Mouse (Mus musculus) neural tube, embryonic 15.5 days (tissue): ENCODE data around the gene Serf1. TPM values are rescaled to one million over a fixed set of nuclear protein-coding genes. Genes with fewer than 3 reads are reported as not detected.
A peak's percentile ranks its signal among the peaks of the same experiment; 100 is the strongest.

Experiments
- ATAC-seq: fragments of 200-750 bp; cut with Nextera tagmentation; 2 replicates; pipeline ENCODE4 v1.8.0; 2017; ENCODE audit warnings: mild to moderate bottlenecking, moderate TSS enrichment, moderate library complexity; ENCODE audit not compliant: low FRiP score
- H3K27ac ChIP-seq: fragments of 300-500 bp; sonication (generic); replicated peaks from 2 replicates; pipeline ENCODE4 v1.5.1; 2015; ENCODE audit warnings: mild to moderate bottlenecking, inconsistent platforms
- H3K27me3 ChIP-seq: fragments of 300-500 bp; sonication (generic); replicated peaks from 2 replicates; pipeline ENCODE4 v1.6.1; 2015; ENCODE audit warnings: inconsistent platforms
- H3K36me3 ChIP-seq: fragments of 300-500 bp; sonication (generic); 2 replicates; pipeline ENCODE4 v1.6.1; 2015; ENCODE audit warnings: inconsistent platforms
- H3K4me1 ChIP-seq: fragments of 300-500 bp; sonication (generic); 2 replicates; pipeline ENCODE4 v1.6.1; 2015; ENCODE audit warnings: inconsistent platforms
- H3K4me2 ChIP-seq: fragments of 300-500 bp; sonication (generic); 2 replicates; pipeline ENCODE4 v1.6.1; 2015; ENCODE audit warnings: inconsistent platforms, mild to moderate bottlenecking, moderate library complexity
- H3K4me3 ChIP-seq: fragments of 300-500 bp; sonication (generic); replicated peaks from 2 replicates; pipeline ENCODE4 v1.5.1; 2015; ENCODE audit warnings: mild to moderate bottlenecking, inconsistent platforms
- H3K9ac ChIP-seq: fragments of 300-500 bp; sonication (generic); replicated peaks from 2 replicates; pipeline ENCODE4 v1.6.1; 2015; ENCODE audit warnings: mild to moderate bottlenecking, inconsistent platforms
- H3K9me3 ChIP-seq: fragments of 300-500 bp; sonication (generic); replicated peaks from 2 replicates; pipeline ENCODE4 v1.6.1; 2016; ENCODE audit warnings: inconsistent platforms
- WGBS: fragments of 180-500 bp; shearing (Covaris S2); methylation state at CpG from one replicate; pipeline ENCODE4 v1.1.7; 2015; ENCODE audit warnings: mixed read lengths; 5-methylcytosine and 5-hydroxymethylcytosine counted together
- polyA plus RNA-seq: library from polyadenylated mRNA; unstranded; fragments of >200 nt; fragmentation: Nextera tagmentation; extraction: Ambion mirVana; gene quantifications from 2 replicates; pipeline ENCODE4 v1.2.1, GENCODE M21; 2015

Serf1 gene
- polyA plus RNA-seq, result 332 and 439 TPM in 2 replicates

DNA sequence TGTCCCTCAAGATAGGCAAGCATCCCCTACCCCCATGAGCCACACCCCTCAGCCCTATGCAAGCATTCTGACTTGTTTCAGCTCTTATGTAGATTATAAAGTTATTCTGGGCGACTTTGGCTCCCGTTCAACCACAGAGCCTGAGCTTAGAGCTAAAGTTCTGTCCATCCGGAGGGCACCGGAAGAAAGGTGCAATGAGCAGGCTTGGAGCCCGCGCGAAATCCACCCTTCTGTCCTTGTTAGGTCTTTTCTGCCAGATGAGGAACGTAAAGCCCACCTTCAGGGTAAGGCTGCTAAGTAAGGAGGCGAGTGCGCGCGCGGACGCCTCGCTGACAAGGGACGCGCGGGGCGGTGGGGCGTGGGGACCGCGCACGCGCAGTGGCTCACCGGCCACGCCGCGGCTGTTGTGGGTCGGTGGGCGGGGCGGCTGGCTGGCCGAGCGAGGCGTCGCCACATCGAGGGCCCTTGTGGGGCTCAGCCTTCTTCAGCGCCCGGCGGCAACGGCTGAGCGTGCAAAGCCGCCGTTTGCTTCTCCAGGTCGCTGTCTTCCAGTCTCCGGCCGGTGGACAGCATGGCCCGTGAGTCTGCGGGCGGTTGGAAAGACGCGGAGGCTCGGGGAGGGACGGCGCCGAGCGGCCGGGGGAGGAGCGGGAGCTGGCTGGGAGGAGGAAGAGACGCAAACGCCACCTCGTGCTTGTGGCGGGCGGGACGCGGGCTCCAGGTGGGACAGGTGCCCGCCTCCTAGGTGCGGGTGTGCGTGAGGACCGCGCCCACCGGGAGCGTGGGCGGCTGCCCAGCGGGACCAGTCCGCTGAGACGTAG, at the start of gene Serf1:
Gene Serf1 (plus strand): TSS at position 361 of the 821 bp plus-strand sequence.
- H3K27ac ChIP-seq, result peak within 1 kb of the TSS; percentile 81
- H3K4me1 ChIP-seq, result peaks cover 26% of the 10 kb centered on the region
- H3K27me3 ChIP-seq, result no peaks in the 10 kb centered on the region
- WGBS, result 1% methylated on average over 71 of the region's 76 CpGs
- H3K36me3 ChIP-seq, result 0 out of 2 replicates have a peak, but pooled peaks cover 2% of the 10 kb centered on the region
- H3K4me2 ChIP-seq, result peak within 1 kb of the TSS; percentile 83
- H3K9ac ChIP-seq, result peak within 1 kb of the TSS; percentile 72
- H3K4me3 ChIP-seq, result peak within 1 kb of the TSS; percentile 84
- peak; percentile 81 for ATAC-seq
- H3K9me3 ChIP-seq, result no peaks in the 10 kb centered on the region

DNA sequence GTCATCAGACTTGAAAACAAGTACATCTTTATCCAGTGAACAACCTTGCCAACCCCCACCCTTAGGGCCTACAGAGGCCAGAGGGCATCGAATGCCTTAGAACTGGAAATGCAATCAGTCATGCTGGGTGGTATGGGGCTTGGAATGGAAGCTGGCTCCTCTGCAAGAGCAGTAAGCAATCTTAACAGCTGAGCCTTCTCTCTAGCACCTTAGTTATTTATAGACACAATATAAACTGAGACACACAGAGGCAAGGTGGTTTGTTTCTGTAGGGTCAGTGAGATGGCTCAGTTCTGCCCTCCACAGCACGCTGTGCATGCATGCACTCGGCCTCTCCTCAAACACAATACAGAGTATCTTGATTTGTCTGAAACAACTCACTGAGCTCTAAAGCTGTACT, 43.9 kb upstream of the Serf1 start:
- ATAC-seq, result no peak
- Histone ChIP-seq H3K27me3 (no peaks in the 10 kb centered on the region), H3K36me3 (peaks cover 71% of the 10 kb centered on the region), H3K9ac (no peak overlapping the region), H3K4me2 (no peak overlapping the region), H3K9me3 (no peaks in the 10 kb centered on the region), H3K4me1 (no peaks in the 10 kb centered on the region), H3K27ac (no peak overlapping the region), H3K4me3 (no peak overlapping the region)
- 98% methylated on average over 3 of the region's 3 CpGs for WGBS

DNA sequence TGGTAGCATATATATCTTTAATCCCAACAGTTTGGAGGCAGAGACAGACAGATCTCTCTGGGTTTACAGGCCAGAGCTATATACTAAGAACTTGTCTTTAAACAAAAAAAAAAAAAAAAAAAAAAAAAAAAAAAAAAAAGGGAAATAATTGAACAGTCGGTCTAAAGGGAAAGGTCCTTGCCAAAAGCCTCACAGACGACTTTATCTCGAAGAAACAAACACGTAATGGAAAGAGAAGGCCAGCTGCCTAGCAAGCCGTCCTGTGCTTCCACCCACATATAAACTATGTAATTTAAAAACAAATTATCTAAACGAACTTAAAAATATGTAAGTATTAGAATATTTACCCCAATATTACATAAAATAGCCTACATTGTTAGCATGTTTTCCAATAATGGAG, 40.0 kb upstream of the Serf1 start:
- no peak overlapping the region for H3K27ac ChIP-seq
- WGBS, result 91% methylated on average over 6 of the region's 6 CpGs
- no peak for ATAC-seq
- H3K27me3 ChIP-seq, result no peaks in the 10 kb centered on the region
- H3K9ac ChIP-seq, result no peak overlapping the region
- no peak overlapping the region for H3K4me3 ChIP-seq
- H3K4me1 ChIP-seq, result no peaks in the 10 kb centered on the region
- no peak overlapping the region for H3K4me2 ChIP-seq
- H3K9me3 ChIP-seq, result no peaks in the 10 kb centered on the region
- peaks cover 70% of the 10 kb centered on the region for H3K36me3 ChIP-seq

DNA sequence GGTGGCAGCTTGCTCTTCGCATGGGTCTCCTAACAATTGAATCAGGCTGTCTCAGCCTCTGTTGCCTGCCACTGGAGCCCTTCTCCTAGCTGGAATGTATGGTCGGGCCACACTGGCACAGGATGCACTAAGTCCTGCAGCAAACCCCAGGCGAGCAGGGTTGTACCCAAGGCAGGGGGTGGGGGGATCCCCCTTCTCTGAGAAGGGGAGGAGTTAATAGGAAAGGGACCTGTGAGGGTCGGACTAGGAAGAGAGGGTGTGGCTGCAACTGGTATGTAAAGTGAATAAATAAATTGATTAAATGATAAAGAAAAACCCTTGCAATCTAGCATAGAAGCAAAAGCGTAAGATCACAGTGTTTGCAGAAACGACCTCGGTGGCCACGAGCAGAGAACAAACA, 36.3 kb upstream of the Serf1 start:
- Histone ChIP-seq H3K9me3 (no peaks in the 10 kb centered on the region), H3K9ac (no peak overlapping the region), H3K36me3 (peaks cover 70% of the 10 kb centered on the region), H3K27me3 (no peaks in the 10 kb centered on the region), H3K4me2 (no peak overlapping the region), H3K27ac (no peak overlapping the region), H3K4me1 (no peaks in the 10 kb centered on the region), H3K4me3 (no peak overlapping the region)
- 89% methylated on average over 8 of the region's 8 CpGs for WGBS
- ATAC-seq, result no peak

DNA sequence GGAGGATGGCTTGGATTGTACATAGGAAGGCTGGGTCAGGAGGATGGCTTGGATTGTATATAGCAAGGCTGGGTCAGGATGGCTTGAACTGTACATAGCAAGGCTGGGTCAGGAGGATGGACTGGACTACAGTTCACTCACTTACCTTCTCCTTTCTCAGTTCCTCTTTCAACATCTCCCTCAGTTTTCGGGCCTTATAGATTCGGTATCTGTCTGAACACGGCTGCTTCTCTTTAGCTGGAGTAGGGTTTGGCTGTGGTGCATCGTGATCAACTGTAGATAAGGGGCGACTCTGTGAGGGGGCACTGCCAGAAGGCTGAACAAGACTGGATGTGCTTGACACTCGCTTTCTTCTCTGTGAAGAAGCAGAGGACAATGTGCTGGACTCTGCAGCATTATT, 9.0 kb upstream of the Serf1 start:
- H3K27ac ChIP-seq, result no peak overlapping the region
- H3K4me2 ChIP-seq, result no peak overlapping the region
- H3K36me3 ChIP-seq, result peaks cover 41% of the 10 kb centered on the region
- no peaks in the 10 kb centered on the region for H3K27me3 ChIP-seq
- H3K4me3 ChIP-seq, result no peak overlapping the region
- no peak for ATAC-seq
- WGBS, result 94% methylated on average over 6 of the region's 6 CpGs
- no peak overlapping the region for H3K9ac ChIP-seq
- peaks cover 20% of the 10 kb centered on the region for H3K4me1 ChIP-seq
- no peaks in the 10 kb centered on the region for H3K9me3 ChIP-seq

DNA sequence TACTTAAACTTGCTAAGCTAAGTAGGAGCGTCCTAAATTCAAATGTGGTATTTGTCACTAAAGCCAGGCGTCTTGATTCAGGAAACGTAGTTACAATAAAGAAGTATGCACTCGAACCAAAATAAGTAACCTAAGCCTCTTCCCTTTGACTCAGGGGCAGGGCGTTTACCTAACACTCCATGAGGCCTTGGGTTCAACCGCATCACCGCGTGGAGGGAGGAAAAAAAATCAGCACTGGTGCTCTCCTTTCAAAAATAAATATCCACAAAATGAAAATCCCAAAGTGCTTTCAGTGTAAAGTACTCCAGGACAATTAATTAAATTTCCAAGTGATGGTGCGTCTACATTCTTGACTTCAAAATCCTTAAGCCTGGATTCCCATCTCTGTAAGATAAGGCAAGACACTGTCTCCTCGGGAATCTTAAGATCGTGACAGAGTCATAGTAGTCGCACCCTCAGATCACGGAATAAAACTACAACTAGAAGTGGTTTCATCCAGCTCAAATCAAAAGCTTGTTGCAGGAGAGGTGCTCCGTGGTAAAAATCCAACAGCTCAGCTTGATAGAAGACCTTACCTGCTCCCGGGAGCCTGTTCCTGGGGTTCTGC, 4.7 kb upstream of the Serf1 start:
- H3K9ac ChIP-seq, result peak overlapping the region; percentile 92
- no peak for ATAC-seq
- H3K4me1 ChIP-seq, result peaks cover 30% of the 10 kb centered on the region
- WGBS, result 10% methylated on average over 15 of the region's 15 CpGs
- H3K27ac ChIP-seq, result peak overlapping the region; percentile 87
- H3K36me3 ChIP-seq, result peaks cover 5% of the 10 kb centered on the region; the same call in 1 of the 2 replicates
- no peaks in the 10 kb centered on the region for H3K9me3 ChIP-seq
- no peaks in the 10 kb centered on the region for H3K27me3 ChIP-seq
- H3K4me3 ChIP-seq, result peak overlapping the region; percentile 98
- H3K4me2 ChIP-seq, result peak overlapping the region; percentile 78

DNA sequence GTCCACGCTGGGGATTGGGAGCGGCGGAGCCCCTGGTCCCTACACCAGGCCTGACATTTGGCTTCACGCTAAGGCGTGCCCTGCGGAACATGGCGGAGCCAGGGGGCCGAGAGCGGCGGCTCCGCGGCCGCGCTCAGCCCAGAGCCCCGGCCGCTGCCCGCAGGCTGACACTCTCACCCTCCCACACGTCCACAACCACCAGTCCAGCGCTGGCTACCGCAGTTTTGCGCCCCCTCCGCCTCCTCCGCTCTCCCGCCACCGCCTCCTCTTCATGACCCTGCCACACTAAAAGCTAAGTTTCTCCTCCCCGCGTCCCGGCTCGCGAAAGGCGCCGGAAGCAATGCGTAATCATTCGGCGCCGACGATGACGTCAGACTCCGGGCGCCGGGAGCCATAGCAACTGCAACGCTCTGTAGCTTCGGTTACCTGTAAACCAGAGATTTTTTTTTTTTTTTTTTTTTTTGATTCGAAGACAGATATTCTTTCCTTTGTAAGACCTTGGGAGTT, 4.0 kb upstream of the Serf1 start, which contains the start of gene Bdp1:
Gene Bdp1 (minus strand): TSS at position 323 of the 507 bp plus-strand sequence.
- Histone ChIP-seq H3K9me3 (no peaks in the 10 kb centered on the region), H3K27ac (peak within 1 kb of the TSS; percentile 87), H3K4me3 (peak within 1 kb of the TSS; percentile 98), H3K9ac (peak within 1 kb of the TSS; percentile 92), H3K4me1 (peaks cover 34% of the 10 kb centered on the region), H3K27me3 (no peaks in the 10 kb centered on the region), H3K36me3 (peaks cover 2% of the 10 kb centered on the region; the same call in 1 of the 2 replicates), H3K4me2 (peak within 1 kb of the TSS; percentile 78)
- under 1% methylated on average over 44 of the region's 44 CpGs for WGBS
- ATAC-seq, result peak; percentile 83

DNA sequence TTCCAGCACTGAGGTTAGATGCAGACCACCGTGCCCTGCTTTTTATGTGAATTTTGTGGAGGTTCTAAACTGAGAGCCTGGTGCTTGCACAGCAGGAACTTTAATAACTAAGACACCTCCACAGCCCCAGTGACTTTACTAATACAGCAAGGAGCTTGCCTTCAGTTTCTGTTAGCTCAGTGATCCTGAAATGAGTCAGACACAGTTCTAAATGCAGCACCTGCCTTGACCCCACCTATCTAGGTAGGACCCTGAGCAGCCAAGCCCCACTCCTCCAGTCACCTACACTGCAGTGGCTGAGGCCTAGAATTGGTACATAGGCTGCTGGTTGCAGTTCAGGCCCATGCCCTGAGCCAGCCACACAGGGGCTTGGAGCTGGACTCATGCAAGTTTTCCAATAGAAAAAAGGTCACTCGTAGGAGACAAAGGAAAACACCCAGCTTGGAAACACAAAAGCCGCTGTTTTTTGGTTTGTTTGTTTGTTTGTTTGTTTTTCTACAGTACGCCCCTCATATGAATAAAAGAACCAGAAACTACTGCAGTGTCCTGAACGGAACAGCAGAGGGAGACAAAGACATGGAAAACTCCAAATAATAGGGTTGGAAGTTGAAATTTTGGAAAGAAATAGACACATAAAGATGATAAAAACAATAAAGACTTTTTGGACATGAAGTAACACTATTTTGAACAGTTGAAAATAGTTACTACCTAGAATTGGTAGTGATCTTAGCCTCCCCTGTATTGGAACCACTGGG, 4.6 kb downstream of the Serf1 start:
- H3K36me3 ChIP-seq, result peaks cover 28% of the 10 kb centered on the region
- no peak for ATAC-seq
- H3K4me2 ChIP-seq, result no peak overlapping the region
- no peak overlapping the region for H3K4me3 ChIP-seq
- peaks cover 15% of the 10 kb centered on the region for H3K4me1 ChIP-seq
- H3K27ac ChIP-seq, result no peak overlapping the region
- no peak overlapping the region for H3K9ac ChIP-seq
- 45% methylated on average over 5 of the region's 5 CpGs for WGBS
- no peaks in the 10 kb centered on the region for H3K27me3 ChIP-seq
- no peaks in the 10 kb centered on the region for H3K9me3 ChIP-seq

DNA sequence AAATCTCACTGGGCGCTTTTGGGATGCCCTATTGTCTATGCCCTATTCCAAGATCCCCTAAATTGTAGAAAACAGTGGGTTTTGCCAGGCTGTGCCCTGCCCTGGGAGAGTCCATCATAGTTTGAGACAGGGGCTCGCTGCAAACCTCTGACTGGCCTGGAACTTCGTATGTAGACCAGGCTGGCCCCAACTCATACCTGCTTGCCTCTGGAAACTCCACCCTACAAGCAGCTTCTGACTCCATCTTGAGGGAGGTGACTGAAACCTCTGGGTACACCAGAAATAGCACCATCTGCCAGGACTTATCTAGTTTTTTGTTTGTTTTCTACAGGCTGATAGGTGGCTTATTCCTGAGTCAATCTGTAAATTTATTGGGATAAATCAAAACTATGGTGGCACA, 16.2 kb downstream of the Serf1 start:
- 0 out of 2 replicates have a peak, but pooled peaks have one; percentile 20 for ATAC-seq
- no peaks in the 10 kb centered on the region for H3K9me3 ChIP-seq
- 91% methylated on average over 3 of the region's 3 CpGs for WGBS
- H3K27ac ChIP-seq, result no peak overlapping the region
- peaks cover 21% of the 10 kb centered on the region for H3K36me3 ChIP-seq
- H3K4me2 ChIP-seq, result peak overlapping the region; percentile 97
- H3K27me3 ChIP-seq, result no peaks in the 10 kb centered on the region
- peak overlapping the region; percentile 100 for H3K4me3 ChIP-seq
- peaks cover 19% of the 10 kb centered on the region for H3K4me1 ChIP-seq
- no peak overlapping the region for H3K9ac ChIP-seq

DNA sequence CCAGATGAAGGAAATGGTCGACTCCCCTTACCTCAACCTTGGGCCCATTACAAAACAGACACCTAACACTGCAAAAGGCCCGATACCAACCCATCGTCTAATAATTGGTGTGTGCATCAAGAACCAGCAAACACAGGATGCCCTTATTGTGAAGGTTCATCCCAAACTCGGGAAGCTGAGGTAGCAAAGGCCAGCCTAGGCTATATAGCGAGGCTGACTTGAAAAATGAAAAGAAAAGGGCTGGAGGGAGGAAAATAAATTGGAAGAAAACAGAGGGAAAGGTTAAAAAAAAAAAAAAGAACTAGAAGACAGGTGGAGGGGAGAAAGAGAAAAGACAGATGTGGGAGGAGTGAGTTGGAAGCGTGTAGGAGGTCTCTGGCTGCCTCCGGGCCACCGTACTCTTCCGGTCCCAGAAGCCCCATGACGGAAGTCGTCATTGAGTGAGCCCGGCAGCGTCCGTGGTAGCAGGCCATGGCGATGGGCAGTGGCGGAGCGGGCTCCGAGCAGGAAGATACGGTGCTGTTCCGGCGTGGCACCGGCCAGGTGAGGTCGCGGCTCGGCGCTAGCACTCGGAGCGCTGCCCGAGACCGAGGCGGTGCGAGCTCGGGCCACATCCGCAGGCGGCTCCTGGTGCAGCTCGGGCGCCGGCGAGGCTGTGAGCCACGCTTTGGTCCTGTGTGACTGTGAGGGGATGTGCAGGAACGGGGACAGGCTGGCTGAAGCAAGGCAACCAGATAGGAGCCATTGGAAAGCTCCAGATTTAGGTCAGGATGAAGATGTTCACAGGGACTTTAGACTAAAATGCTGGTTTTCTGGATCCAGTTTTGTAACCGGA, 16.8 kb downstream of the Serf1 start, which contains the start of gene Smn1:
Gene Smn1 (plus strand): TSS at position 430 of the 835 bp plus-strand sequence.
- H3K4me3 ChIP-seq, result peak within 1 kb of the TSS; percentile 100
- H3K27me3 ChIP-seq, result no peaks in the 10 kb centered on the region
- H3K36me3 ChIP-seq, result peaks cover 27% of the 10 kb centered on the region
- WGBS, result 4% methylated on average over 42 of the region's 42 CpGs
- H3K4me2 ChIP-seq, result peak within 1 kb of the TSS; percentile 97
- ATAC-seq, result peak; percentile 99
- no peaks in the 10 kb centered on the region for H3K9me3 ChIP-seq
- peak within 1 kb of the TSS; percentile 74 for H3K27ac ChIP-seq
- peaks cover 19% of the 10 kb centered on the region for H3K4me1 ChIP-seq
- H3K9ac ChIP-seq, result peak within 1 kb of the TSS; percentile 85
